In genomic region chr15:81649516-81650455, GRCm38 (mm10) we compare ENCODE assay signal across 10 mouse cellular contexts. TPM values are rescaled to one million over a fixed set of nuclear protein-coding genes. Genes with fewer than 3 reads are reported as not detected.
DNase-seq lines count a peak whose midpoint lies in the region; ATAC-seq and TF ChIP-seq lines count a peak whose summit lies in the region.
"Had no signal": no experiment of that assay in that cellular context is flagged by ENCODE, and none has a peak within 500 bp of the region (broad histone marks: within the 10 kb centered on the region; RNA-seq: fewer than 3 reads in every experiment).

No protein-coding gene starts in this region.

- H3K4me3 ChIP-seq in layer of hippocampus, adult 2 months, result no peak overlapping the region

- intact Hi-C loops in heart, postnatal 10 days (cut with DNase I), result no loop called here

- no peak for ATAC-seq in inflammation-experienced regulatory T-cells, adult 6 months
- ATAC-seq: activated CD4-positive, CD25-positive, alpha-beta regulatory T cell, adult 4 months had no signal

- TF ChIP-seq CTCF in layer of hippocampus, adult 2 months (conservative IDR thresholded peaks at IDR 0.05), result no peak

- H3K27ac ChIP-seq in layer of hippocampus, adult 2 months, result peak overlapping the region; percentile 32; the same call in 1 of the 2 replicates

- no peak for DNase-seq in layer of hippocampus, adult 2 months (ENCODE audit: low spot score in 2 of 2)
- no peak for DNase-seq in layer of hippocampus, adult 11-12 months (ENCODE audit: low spot score)
- peak; percentile 35 for DNase-seq in adrenal gland, postnatal 25 days
- peak; percentile 78 for DNase-seq in cerebellum, adult 9-11 months
- peak; percentile 7 to 13 for DNase-seq in heart, postnatal 10 days
- no peak for DNase-seq in retina, postnatal 1 day
- DNase-seq in yolk sac, embryonic 10.5 days (ENCODE audit: low spot score), result no peak

RNA-seq across cellular contexts. Expression of gene L3mbtl2, which starts 13.9 kb away (rescaled TPM):
- total RNA-seq in layer of hippocampus, adult 2 months (2021), result 10 to 100 TPM; 40.8 to 43.5 TPM
- total RNA-seq in adrenal gland, postnatal 25 days (2021), result 20.6 and 22.8 TPM in 2 replicates
- 10 to 100 TPM; 13.4 to 13.6 TPM for total RNA-seq in heart, postnatal 10 days (2021)
- polyA plus RNA-seq in inflammation-experienced regulatory T-cells, adult 6 months (2017; shearing (Covaris generic)), result 10 to 100 TPM; 23.1 to 24.7 (median 24.1) TPM

RNA-seq across cellular contexts. Expression of gene Chadl, which starts 47.3 kb away (rescaled TPM):
- 10 to 100 TPM; 11.7 to 12.3 TPM for total RNA-seq in layer of hippocampus, adult 2 months (2021)
- total RNA-seq in adrenal gland, postnatal 25 days (2021), result 2.7 and 3.1 TPM in 2 replicates
- total RNA-seq in heart, postnatal 10 days (2021), result 1 to 10 TPM; 1.2 to 1.8 TPM
- 1 to 10 TPM; 1.0 to 2.6 (median 1.3) TPM for polyA plus RNA-seq in inflammation-experienced regulatory T-cells, adult 6 months (2017; shearing (Covaris generic))
- total RNA-seq: common myeloid progenitor, adult 5-6 weeks had no signal

Comparison
In these comparisons a context has a peak if more than half of its experiments do, and no peak if none do; other contexts are left out.
1. DNase-seq: peak in adrenal gland, postnatal 25 days (single experiment), cerebellum, adult 9-11 months (single experiment) and heart, postnatal 10 days (2 of 2); none in layer of hippocampus, adult 2 months (0 of 2), layer of hippocampus, adult 11-12 months (single experiment), retina, postnatal 1 day (single experiment) and yolk sac, embryonic 10.5 days (single experiment).